Mouse (Mus musculus): ENCODE data around the gene Epb41l1. TPM values are rescaled to one million over a fixed set of nuclear protein-coding genes. Genes with fewer than 3 reads are reported as not detected.
A peak's percentile ranks its signal among the peaks of the same experiment; 100 is the strongest.

Gene Epb41l1
- polyA plus RNA-seq, 1 experiment from 2014 or later = 0.49 TPM

DNA sequence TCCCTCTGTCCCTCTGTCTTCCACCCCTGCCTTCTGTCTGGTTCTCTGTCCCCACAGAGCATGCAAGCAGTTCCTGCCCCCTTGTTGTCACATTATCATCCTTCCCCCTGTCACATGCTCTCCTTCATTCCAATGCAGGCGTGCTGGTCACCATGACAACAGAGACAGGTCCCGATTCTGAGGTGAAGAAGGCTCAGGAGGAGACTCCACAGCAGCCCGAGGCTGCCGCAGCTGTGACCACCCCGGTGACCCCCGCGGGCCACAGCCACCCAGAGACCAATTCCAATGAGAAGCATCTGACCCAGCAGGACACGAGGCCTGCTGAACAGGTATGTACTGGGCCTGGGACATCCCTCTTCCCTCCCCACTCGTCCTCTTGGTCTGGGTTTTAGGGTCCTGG lies 73.1 kb downstream of the Epb41l1 start:
- WGBS (ENCODE audit: insufficient replicate concordance) = 61% methylated on average over 9 of the region's 9 CpGs
- Histone ChIP-seq H3K36me3 (replicated peaks; ENCODE audit: insufficient read depth, low read length) (no peaks in the 10 kb centered on the region; the same call in 1 of the 2 replicates), H3K9me3 (ENCODE audit: low read length) (no peaks in the 10 kb centered on the region), H3K27me3 (ENCODE audit: insufficient read depth, low read length) (no peaks in the 10 kb centered on the region), H3K4me3 (ENCODE audit: low read depth, low read length) (no peak overlapping the region), H3K4me1 (ENCODE audit: insufficient read depth) (peaks cover 3% of the 10 kb centered on the region), H3K9ac (replicated peaks) (no peak overlapping the region), H3K27ac (ENCODE audit: low read depth) (peak overlapping the region; percentile 83), H3K4me2 (ENCODE audit: low read depth, low read length) (peak overlapping the region; percentile 53)
- no peak for ATAC-seq
- no peak for DNase-seq
- no peak for TF ChIP-seq EP300 (IDR thresholded peaks at IDR 0.05; ENCODE audit: low read depth)
- no peak for TF ChIP-seq CTCF (IDR thresholded peaks at IDR 0.05; ENCODE audit: low read depth)

DNA sequence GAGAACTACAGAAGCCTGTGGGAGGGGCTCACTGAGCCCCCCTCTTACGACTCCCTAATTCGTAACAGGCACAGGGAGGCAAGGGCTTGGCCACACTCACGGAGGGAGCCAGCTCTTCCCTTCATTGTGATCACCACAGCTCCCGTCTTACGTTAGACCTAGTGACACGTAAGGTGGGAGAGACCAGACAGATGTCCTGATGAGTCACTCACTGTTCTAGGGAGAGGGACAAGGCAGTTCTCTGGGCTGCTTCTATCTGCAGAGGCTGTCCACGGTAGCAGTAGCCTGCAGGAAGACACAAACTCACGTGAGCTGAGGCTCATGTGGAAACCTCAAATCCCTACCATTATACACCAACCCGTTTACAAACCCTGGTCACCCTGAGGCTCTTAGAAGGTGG lies 73.8 kb downstream of the Epb41l1 start:
- H3K4me3 ChIP-seq (ENCODE audit: low read depth, low read length) = 0 out of 2 replicates have a peak overlapping the region, but pooled peaks have one; percentile 7
- ATAC-seq (peak; percentile 89), DNase-seq (no peak)
- no peaks in the 10 kb centered on the region; the same call in 1 of the 2 replicates for H3K36me3 ChIP-seq (replicated peaks; ENCODE audit: insufficient read depth, low read length)
- peaks cover 3% of the 10 kb centered on the region for H3K4me1 ChIP-seq (ENCODE audit: insufficient read depth)
- peak overlapping the region; percentile 53 for H3K4me2 ChIP-seq (ENCODE audit: low read depth, low read length)
- TF ChIP-seq CTCF (IDR thresholded peaks at IDR 0.05; ENCODE audit: low read depth) = no peak
- no peak for TF ChIP-seq EP300 (IDR thresholded peaks at IDR 0.05; ENCODE audit: low read depth)
- 69% methylated on average over 9 of the region's 9 CpGs for WGBS (ENCODE audit: insufficient replicate concordance)
- H3K27ac ChIP-seq (ENCODE audit: low read depth) = peak overlapping the region; percentile 83
- no peaks in the 10 kb centered on the region for H3K9me3 ChIP-seq (ENCODE audit: low read length)
- no peaks in the 10 kb centered on the region for H3K27me3 ChIP-seq (ENCODE audit: insufficient read depth, low read length)
- no peak overlapping the region; the same call in 1 of the 2 replicates for H3K9ac ChIP-seq (replicated peaks)

DNA sequence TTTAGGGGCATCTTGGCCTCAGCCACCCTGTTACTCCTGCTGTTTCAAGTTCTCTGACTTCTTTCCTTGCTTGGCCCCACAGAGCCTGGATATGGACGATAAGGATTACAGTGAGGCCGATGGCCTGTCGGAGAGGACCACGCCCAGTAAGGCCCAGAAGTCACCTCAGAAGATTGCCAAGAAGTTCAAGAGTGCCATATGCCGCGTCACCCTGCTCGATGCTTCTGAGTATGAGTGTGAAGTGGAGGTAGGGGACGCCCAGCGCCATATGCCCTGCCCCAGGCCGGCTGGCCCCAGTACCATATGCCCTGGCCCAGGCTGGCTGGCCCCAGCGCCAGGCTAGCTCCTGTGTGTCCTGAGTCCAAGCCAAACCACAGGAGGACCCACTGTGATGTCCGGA lies 74.2 kb downstream of the Epb41l1 start:
- H3K4me1 ChIP-seq (ENCODE audit: insufficient read depth) = peaks cover 3% of the 10 kb centered on the region
- DNase-seq = peak; percentile 61
- no peaks in the 10 kb centered on the region for H3K27me3 ChIP-seq (ENCODE audit: insufficient read depth, low read length)
- TF ChIP-seq EP300 (IDR thresholded peaks at IDR 0.05; ENCODE audit: low read depth) (peak; percentile 76), CTCF (IDR thresholded peaks at IDR 0.05; ENCODE audit: low read depth) (no peak)
- H3K9me3 ChIP-seq (ENCODE audit: low read length) = no peaks in the 10 kb centered on the region
- peak; percentile 93 for ATAC-seq
- H3K4me2 ChIP-seq (ENCODE audit: low read depth, low read length) = peak overlapping the region; percentile 53
- 67% methylated on average over 12 of the region's 12 CpGs for WGBS (ENCODE audit: insufficient replicate concordance)
- no peak overlapping the region; the same call in 1 of the 2 replicates for H3K9ac ChIP-seq (replicated peaks)
- H3K4me3 ChIP-seq (ENCODE audit: low read depth, low read length) = no peak overlapping the region
- no peaks in the 10 kb centered on the region; the same call in 1 of the 2 replicates for H3K36me3 ChIP-seq (replicated peaks; ENCODE audit: insufficient read depth, low read length)
- H3K27ac ChIP-seq (ENCODE audit: low read depth) = peak overlapping the region; percentile 83

DNA sequence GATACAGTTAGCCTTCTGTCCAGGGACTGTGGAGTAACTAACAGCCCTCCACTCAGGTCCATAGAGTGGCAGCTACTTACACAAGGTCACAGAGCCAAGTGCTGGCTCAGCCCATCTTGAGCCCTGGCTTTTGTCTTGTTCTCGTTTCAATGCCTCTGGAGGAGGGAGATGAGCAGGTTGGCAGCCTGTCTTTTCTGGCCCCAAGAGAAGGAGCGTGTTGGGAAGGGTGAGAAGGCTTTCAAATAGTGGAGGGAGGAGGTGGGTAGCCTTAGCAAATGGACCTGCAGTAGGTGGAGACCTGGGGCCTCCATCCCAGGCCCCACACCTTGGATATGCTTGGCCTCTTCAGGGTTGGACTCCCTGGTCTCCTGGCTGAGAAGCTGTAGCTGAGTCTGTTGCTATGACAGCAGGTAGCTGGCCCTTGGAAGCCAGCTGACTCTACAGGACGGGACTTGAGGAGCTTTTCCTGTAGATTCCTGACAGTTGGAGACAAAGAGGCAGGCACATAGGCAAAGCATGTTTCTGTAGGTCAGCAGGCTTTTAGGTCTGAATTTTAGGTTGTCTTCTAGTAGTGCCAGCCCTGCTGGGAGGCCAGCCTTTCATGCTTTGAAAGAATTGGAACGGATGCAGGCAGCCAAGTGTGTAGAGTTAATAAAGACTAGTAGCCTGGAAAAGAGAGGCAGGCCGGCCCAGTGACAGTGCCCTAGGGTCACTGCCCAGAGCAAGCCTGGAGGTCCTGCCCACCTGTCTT lies 76.3 kb downstream of the Epb41l1 start:
- TF ChIP-seq CTCF (IDR thresholded peaks at IDR 0.05; ENCODE audit: low read depth) (no peak), EP300 (IDR thresholded peaks at IDR 0.05; ENCODE audit: low read depth) (no peak)
- Histone ChIP-seq H3K9ac (replicated peaks) (no peak overlapping the region), H3K4me1 (ENCODE audit: insufficient read depth) (peaks cover 3% of the 10 kb centered on the region), H3K36me3 (replicated peaks; ENCODE audit: insufficient read depth, low read length) (no peaks in the 10 kb centered on the region; the same call in none of the 2 replicates), H3K4me3 (ENCODE audit: low read depth, low read length) (no peak overlapping the region), H3K27ac (ENCODE audit: low read depth) (no peak overlapping the region), H3K27me3 (ENCODE audit: insufficient read depth, low read length) (no peaks in the 10 kb centered on the region), H3K9me3 (ENCODE audit: low read length) (no peaks in the 10 kb centered on the region), H3K4me2 (ENCODE audit: low read depth, low read length) (no peak overlapping the region)
- WGBS (ENCODE audit: insufficient replicate concordance) = 72% methylated on average over 5 of the region's 5 CpGs
- ATAC-seq (no peak), DNase-seq (no peak)

DNA sequence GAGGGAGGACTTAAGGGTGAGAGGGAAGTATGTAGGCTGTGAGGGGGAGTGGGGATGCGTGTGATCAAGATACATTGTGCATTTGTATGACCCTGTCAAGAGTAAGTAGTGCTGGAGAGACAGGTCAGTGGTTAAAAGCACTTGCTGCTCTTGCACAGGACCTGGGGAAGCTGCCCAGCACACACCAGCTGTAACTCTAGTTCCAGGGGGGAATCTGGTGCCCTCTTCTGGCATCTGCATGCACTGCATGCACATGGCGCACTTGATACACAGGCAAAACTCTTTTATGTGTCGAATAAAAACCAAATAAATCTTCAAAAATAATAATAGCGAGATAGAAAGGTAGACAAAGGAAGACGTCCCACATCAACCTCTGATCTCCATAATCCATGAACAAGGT lies 77.2 kb downstream of the Epb41l1 start:
- Histone ChIP-seq H3K4me3 (ENCODE audit: low read depth, low read length) (no peak overlapping the region), H3K27me3 (ENCODE audit: insufficient read depth, low read length) (no peaks in the 10 kb centered on the region), H3K36me3 (replicated peaks; ENCODE audit: insufficient read depth, low read length) (no peaks in the 10 kb centered on the region; the same call in none of the 2 replicates), H3K9me3 (ENCODE audit: low read length) (no peaks in the 10 kb centered on the region), H3K9ac (replicated peaks) (no peak overlapping the region), H3K4me2 (ENCODE audit: low read depth, low read length) (no peak overlapping the region), H3K27ac (ENCODE audit: low read depth) (no peak overlapping the region), H3K4me1 (ENCODE audit: insufficient read depth) (peaks cover 3% of the 10 kb centered on the region)
- TF ChIP-seq CTCF (IDR thresholded peaks at IDR 0.05; ENCODE audit: low read depth) (peak; percentile 88), EP300 (IDR thresholded peaks at IDR 0.05; ENCODE audit: low read depth) (no peak)
- DNase-seq = peak; percentile 75
- WGBS (ENCODE audit: insufficient replicate concordance) = 51% methylated on average over 5 of the region's 5 CpGs
- no peak for ATAC-seq

DNA sequence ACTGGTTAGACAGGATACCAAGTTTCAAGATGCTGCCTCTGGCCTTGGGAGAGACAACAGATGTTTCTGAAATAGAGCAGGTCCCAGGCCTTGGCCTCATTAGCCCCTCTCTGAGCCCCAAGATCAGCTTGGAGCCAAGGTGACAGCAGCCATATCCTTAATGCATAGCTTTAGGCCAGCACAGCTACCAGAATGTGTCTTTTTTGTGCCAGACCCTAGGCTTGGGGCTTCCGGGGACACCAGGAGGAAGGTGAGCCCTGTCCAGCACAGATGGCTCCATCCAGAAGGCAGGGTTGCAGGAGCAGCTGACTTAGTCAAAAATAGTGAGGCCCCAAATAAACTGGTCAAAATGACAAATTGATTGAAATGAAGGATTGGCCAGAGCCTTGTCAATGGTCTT lies 80.3 kb downstream of the Epb41l1 start:
- no peak overlapping the region for H3K4me3 ChIP-seq (ENCODE audit: low read depth, low read length)
- H3K27ac ChIP-seq (ENCODE audit: low read depth) = no peak overlapping the region
- H3K9ac ChIP-seq (replicated peaks) = no peak overlapping the region
- H3K4me1 ChIP-seq (ENCODE audit: insufficient read depth) = no peaks in the 10 kb centered on the region
- H3K36me3 ChIP-seq (replicated peaks; ENCODE audit: insufficient read depth, low read length) = no peaks in the 10 kb centered on the region; the same call in none of the 2 replicates
- TF ChIP-seq EP300 (IDR thresholded peaks at IDR 0.05; ENCODE audit: low read depth) (no peak), CTCF (IDR thresholded peaks at IDR 0.05; ENCODE audit: low read depth) (no peak)
- 85% methylated on average over 1 of the region's 1 CpGs for WGBS (ENCODE audit: insufficient replicate concordance)
- no peaks in the 10 kb centered on the region for H3K9me3 ChIP-seq (ENCODE audit: low read length)
- H3K27me3 ChIP-seq (ENCODE audit: insufficient read depth, low read length) = no peaks in the 10 kb centered on the region
- H3K4me2 ChIP-seq (ENCODE audit: low read depth, low read length) = no peak overlapping the region
- ATAC-seq = no peak
- no peak for DNase-seq

Measured in liver, postnatal 0 days (tissue).